19 mouse cellular contexts compared by ENCODE assay signal in the genomic region with DNA sequence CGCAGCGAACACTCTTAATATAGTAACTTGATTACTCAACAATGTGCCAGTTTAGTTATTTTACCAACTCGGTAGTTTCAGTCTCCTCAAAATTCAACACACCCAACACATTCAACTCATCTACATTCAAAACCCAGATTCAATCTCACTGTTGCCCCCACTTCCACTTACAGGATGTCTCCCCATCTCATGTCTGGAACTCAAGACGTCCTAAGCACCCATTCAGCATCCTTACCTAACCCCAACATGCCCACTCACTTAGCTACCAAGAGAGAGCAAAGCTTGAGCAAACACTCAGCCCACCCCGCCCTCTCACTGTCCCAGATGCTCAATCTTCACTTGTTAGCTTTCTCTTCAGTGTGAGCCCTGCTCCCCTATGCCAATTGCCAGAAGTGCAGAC. TPM values are rescaled to one million over a fixed set of nuclear protein-coding genes. Genes with fewer than 3 reads are reported as not detected.
DNase-seq lines count a peak whose midpoint lies in the region; ATAC-seq lines count a peak whose summit lies in the region.
"Had no signal": no experiment of that assay in that cellular context is flagged by ENCODE, and none has a peak within 500 bp of the region (broad histone marks: within the 10 kb centered on the region; RNA-seq: fewer than 3 reads in every experiment).

No protein-coding gene starts in this region.

- intact Hi-C loops in left cerebral cortex, postnatal 36 days (cut with DNase I) = no loop called here

- DNase-seq in frontal cortex, postnatal 10 days (ENCODE audit: low spot score in 2 of 2) = no peak
- peak; percentile 57 for DNase-seq in right cerebral cortex, adult 18-20 months
- no peak for DNase-seq in right cerebral cortex, postnatal 36 days (ENCODE audit: low spot score in 2 of 2)
- DNase-seq in left cerebral cortex, postnatal 36 days (ENCODE audit: low spot score in 2 of 2) = no peak
- DNase-seq in layer of hippocampus, postnatal 10 days (ENCODE audit: low spot score in 2 of 2) = no peak
- DNase-seq: adrenal gland, postnatal 10 days; B cell, adult 2 months; cerebellum, adult 11-12 months; cerebellum, adult 9-10 months; cerebellum, postnatal 25 days; gastrocnemius, postnatal 36 days; heart, adult 11 months; heart, postnatal 10 days; heart, postnatal 4 days had no signal

- ATAC-seq in frontal cortex, adult (ENCODE audit: low TSS enrichment) = peak; percentile 86
- ATAC-seq in megakaryocyte, adult 5-6 weeks (ENCODE audit: poor library complexity, severe bottlenecking) = peak; percentile 31; the same call in 1 of the 2 replicates
- ATAC-seq: CD4-positive, CD25-positive, alpha-beta regulatory T cell, adult 4 months; forebrain, embryonic 16.5 days; hindbrain, embryonic 16.5 days had no signal

RNA-seq across cellular contexts. Expression of a gene that starts 11.2 kb away (rescaled TPM):
- total RNA-seq in megakaryocyte, adult 5-6 weeks (2015) = 10.3 and 12.7 TPM in 2 replicates
- 6.3 and 6.4 TPM in 2 replicates for total RNA-seq in megakaryocyte, adult 5-6 weeks (2017)
- 10 to 100 TPM; 15.1 to 17.1 TPM for total RNA-seq in left cerebral cortex, postnatal 36 days (2021)
- 10 to 100 TPM; 14.7 to 15.5 TPM for total RNA-seq in layer of hippocampus, postnatal 10 days (2021)

RNA-seq across cellular contexts. Expression of a gene that starts 53.3 kb away (rescaled TPM):
- total RNA-seq in megakaryocyte, adult 5-6 weeks (2015) = 40.7 and 45.3 TPM in 2 replicates
- 35.4 and 42.0 TPM in 2 replicates for total RNA-seq in megakaryocyte, adult 5-6 weeks (2017)
- 10 to 100 TPM; 15.1 TPM for total RNA-seq in left cerebral cortex, postnatal 36 days (2021)
- total RNA-seq in layer of hippocampus, postnatal 10 days (2021) = 10 to 100 TPM; 11.0 TPM
